Mouse (Mus musculus) heart, embryonic 14.5 days (tissue): ENCODE measurements around the gene Gm43552. TPM values are rescaled to one million over a fixed set of nuclear protein-coding genes. Genes with fewer than 3 reads are reported as not detected.

ENCODE experiments used
- ATAC-seq: fragments of 200-750 bp; cut with Nextera tagmentation; 2 replicates; pipeline ENCODE4 v1.8.0; 2017; ENCODE audit warnings: low read depth, moderate TSS enrichment; ENCODE audit not compliant: insufficient number of reproducible peaks, insufficient read depth, low FRiP score
- H3K27ac ChIP-seq, 2 experiments: fragments of 200-500 bp in 1 of 2; fragments of 300-500 bp in 1 of 2; sonication (generic) in 1 of 2; replicated peaks in 1 of 2; 2 replicates each; pipeline ENCODE4 v1.5.1; 2012 to 2014; ENCODE audit warnings: low read depth in 2 of 2, low read length in 2 of 2, control low read depth in 1 of 2, mild to moderate bottlenecking in 1 of 2, mixed read lengths in 1 of 2; ENCODE audit not compliant: control insufficient read depth in 1 of 2, insufficient read depth in 1 of 2
- H3K27me3 ChIP-seq: fragments of 300-500 bp; sonication (generic); 2 replicates; pipeline ENCODE4 v1.6.1; 2014; ENCODE audit warnings: mild to moderate bottlenecking, low read length, control low read depth; ENCODE audit not compliant: control insufficient read depth, insufficient read depth
- H3K36me3 ChIP-seq: fragments of 300-500 bp; sonication (generic); 2 replicates; pipeline ENCODE4 v1.6.1; 2014; ENCODE audit warnings: mild to moderate bottlenecking, control low read depth, low read length, mixed read lengths; ENCODE audit not compliant: control insufficient read depth, insufficient read depth
- H3K4me1 ChIP-seq, 2 experiments: fragments of 200-500 bp in 1 of 2; fragments of 300-500 bp in 1 of 2; sonication (generic) in 1 of 2; 2 replicates each; pipeline ENCODE4 v1.6.1; 2012 to 2014; ENCODE audit warnings: low read length in 2 of 2, control low read depth in 1 of 2, mixed read lengths in 1 of 2; ENCODE audit not compliant: control insufficient read depth in 2 of 2, insufficient read depth in 2 of 2
- H3K4me2 ChIP-seq: fragments of 300-500 bp; sonication (generic); 2 replicates; pipeline ENCODE4 v1.6.1; 2014; ENCODE audit warnings: mild to moderate bottlenecking, low read length
- H3K4me3 ChIP-seq, 2 experiments: fragments of 200-500 bp in 1 of 2; fragments of 300-500 bp in 1 of 2; sonication (generic) in 1 of 2; 2 replicates each; pipeline ENCODE4 v1.5.1; 2012 to 2014; ENCODE audit warnings: low read length in 2 of 2, mild to moderate bottlenecking in 2 of 2, control low read depth in 1 of 2, low read depth in 1 of 2, moderate library complexity in 1 of 2; ENCODE audit not compliant: control insufficient read depth in 1 of 2, insufficient read depth in 1 of 2
- H3K9ac ChIP-seq: fragments of 300-500 bp; sonication (generic); 2 replicates; pipeline ENCODE4 v1.6.1; 2014; ENCODE audit warnings: mild to moderate bottlenecking, low read length
- H3K9me3 ChIP-seq: fragments of 300-500 bp; sonication (generic); 2 replicates; pipeline ENCODE4 v1.6.1; 2016; ENCODE audit warnings: low read length, control low read depth; ENCODE audit not compliant: control insufficient read depth
- WGBS: fragments of 180-500 bp; shearing (Covaris S2); extraction: QIAGEN DNeasy Blood & Tissue Kit; methylation state at CpG from one replicate; pipeline ENCODE4 v1.1.7; 2014; 5-methylcytosine and 5-hydroxymethylcytosine counted together
- polyA plus RNA-seq: library from polyadenylated mRNA; unstranded; fragments of >200 nt; fragmentation: Nextera tagmentation; extraction: Ambion mirVana; gene quantifications from 2 replicates; pipeline ENCODE4 v1.2.1, GENCODE M21; 2014

Gene Gm43552
- polyA plus RNA-seq, 1 experiment from 2014 or later: not detected

GRCm38 (mm10) chr5:65391753-65392152 is 100.9 kb downstream of the Gm43552 start:
- H3K27ac ChIP-seq: peak overlapping the region; percentile 51 to 92; a peak in 2 of 4 replicates
- no peaks in the 10 kb centered on the region for H3K9me3 ChIP-seq
- peaks cover 0 to 20% of the 10 kb centered on the region in 2 experiments for H3K4me1 ChIP-seq
- H3K27me3 ChIP-seq: no peaks in the 10 kb centered on the region
- ATAC-seq: 0 out of 2 replicates have a peak, but pooled peaks have one; percentile 11
- peaks cover 61% of the 10 kb centered on the region for H3K36me3 ChIP-seq
- H3K4me3 ChIP-seq: peak overlapping the region; percentile 76 to 84
- peak overlapping the region; percentile 90 for H3K9ac ChIP-seq
- H3K4me2 ChIP-seq: peak overlapping the region; percentile 94
- WGBS: 2% methylated on average over 12 of the region's 12 CpGs

GRCm38 (mm10) chr5:65390648-65391644 is 101.7 kb downstream of the Gm43552 start, which contains the start of the genes Rpl9 and Lias:
TSS of gene Rpl9 (minus strand) at chr5:65391444.
TSS of gene Lias (plus strand) at chr5:65391497.
- H3K27ac ChIP-seq: peak within 1 kb of the TSS; percentile 81 to 92
- H3K4me3 ChIP-seq: peak within 1 kb of the TSS; percentile 84 to 91
- under 1% methylated on average over 83 of the region's 83 CpGs for WGBS
- peaks cover 0 to 20% of the 10 kb centered on the region in 2 experiments for H3K4me1 ChIP-seq
- H3K9ac ChIP-seq: peak within 1 kb of the TSS; percentile 99
- peak within 1 kb of the TSS; percentile 94 for H3K4me2 ChIP-seq
- H3K9me3 ChIP-seq: no peaks in the 10 kb centered on the region
- ATAC-seq: peak; percentile 91
- H3K36me3 ChIP-seq: peaks cover 54% of the 10 kb centered on the region
- H3K27me3 ChIP-seq: no peaks in the 10 kb centered on the region

GRCm38 (mm10) chr5:65387008-65387867 is 105.4 kb downstream of the Gm43552 start:
- no peak for ATAC-seq
- H3K36me3 ChIP-seq: peaks cover 48% of the 10 kb centered on the region
- no peak overlapping the region for H3K4me2 ChIP-seq
- no peaks in the 10 kb centered on the region for H3K9me3 ChIP-seq
- no peak overlapping the region for H3K9ac ChIP-seq
- H3K27ac ChIP-seq: no peak overlapping the region
- WGBS: 80% methylated on average over 6 of the region's 6 CpGs
- peaks cover 0 to 18% of the 10 kb centered on the region in 2 experiments for H3K4me1 ChIP-seq
- no peak overlapping the region for H3K4me3 ChIP-seq
- no peaks in the 10 kb centered on the region for H3K27me3 ChIP-seq

GRCm38 (mm10) chr5:65385704-65386103 is 106.9 kb downstream of the Gm43552 start:
- Histone ChIP-seq H3K4me1 (peaks cover 0 to 14% of the 10 kb centered on the region in 2 experiments), H3K9ac (no peak overlapping the region), H3K4me2 (no peak overlapping the region), H3K27me3 (no peaks in the 10 kb centered on the region), H3K36me3 (peaks cover 48% of the 10 kb centered on the region), H3K27ac (no peak overlapping the region), H3K9me3 (no peaks in the 10 kb centered on the region), H3K4me3 (no peak overlapping the region)
- no peak for ATAC-seq
- 73% methylated on average over 2 of the region's 2 CpGs for WGBS

Other genes with a start within 250 kb of the Gm43552 start
- 53.1 and 59.6 TPM in 2 replicates for gene Rfc1, start 157.2 kb downstream of the Gm43552 start, polyA plus RNA-seq
- 0.05 TPM in 1 of 2 replicates, not detected in the other for gene Klb, start 144.5 kb downstream of the Gm43552 start, polyA plus RNA-seq
- gene Rpl9, start 101.4 kb downstream of the Gm43552 start, polyA plus RNA-seq: 681 and 773 TPM in 2 replicates
- 58.5 and 60.3 TPM in 2 replicates for gene Lias, start 101.3 kb downstream of the Gm43552 start, polyA plus RNA-seq
- 48.7 and 59.8 TPM in 2 replicates for gene Ugdh, start 56.9 kb downstream of the Gm43552 start, polyA plus RNA-seq
- gene Smim14, start 44.4 kb upstream of the Gm43552 start, polyA plus RNA-seq: 133 and 144 TPM in 2 replicates
- 101 and 107 TPM in 2 replicates for gene Ube2k, start 44.4 kb upstream of the Gm43552 start, polyA plus RNA-seq
- gene Pds5a, start 205.4 kb upstream of the Gm43552 start, polyA plus RNA-seq: 55.1 and 56.1 TPM in 2 replicates